25 mouse cellular contexts compared by ENCODE assay signal in the genomic region with DNA sequence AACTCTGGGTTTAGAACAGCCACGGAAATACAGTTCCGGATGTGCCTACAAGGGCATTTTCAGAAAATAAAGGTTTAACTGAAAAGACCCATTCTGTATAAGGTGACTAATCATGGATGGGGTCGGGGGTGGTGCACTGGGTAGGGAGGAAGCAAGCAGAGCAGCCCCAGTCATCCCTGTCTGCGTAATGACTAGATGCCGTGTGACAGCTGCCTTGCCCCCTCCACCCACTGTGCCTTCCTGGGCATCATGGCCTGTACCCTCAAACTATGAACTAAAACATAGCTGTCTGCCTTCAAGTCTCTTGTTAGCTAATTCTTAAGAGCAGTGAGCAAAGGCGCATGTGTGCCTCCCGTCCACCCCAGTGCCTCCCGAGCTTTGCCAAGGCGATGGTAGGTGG. TPM values are rescaled to one million over a fixed set of nuclear protein-coding genes. Genes with fewer than 3 reads are reported as not detected.
A peak's percentile ranks its signal among the peaks of the same experiment; 100 is the strongest.
DNase-seq lines count a peak whose midpoint lies in the region; ATAC-seq and TF ChIP-seq lines count a peak whose summit lies in the region.
"Had no signal": no experiment of that assay in that cellular context is flagged by ENCODE, and none has a peak within 500 bp of the region (broad histone marks: within the 10 kb centered on the region; RNA-seq: fewer than 3 reads in every experiment).

No protein-coding gene starts in this region.

- 0 out of 2 replicates have a peak overlapping the region, but pooled peaks have one; percentile 13 for H3K27ac ChIP-seq in midbrain, embryonic 10.5 days (replicated peaks)
- H3K27ac ChIP-seq in midbrain, embryonic 16.5 days (ENCODE audit: low read length), result no peak overlapping the region
- H3K27ac ChIP-seq in hindbrain, embryonic 16.5 days (ENCODE audit: low read depth, low read length), result no peak overlapping the region
- H3K27ac ChIP-seq: embryonic facial prominence, embryonic 12.5 days; embryonic facial prominence, embryonic 15.5 days; heart, adult 2 months; hindbrain, embryonic 10.5 days; hindbrain, embryonic 13.5 days; hindbrain, postnatal 0 days had no signal

- no peak for TF ChIP-seq POLR2A in myocyte (IDR thresholded peaks at IDR 0.05; ENCODE audit: insufficient read length, low read depth)

- no peak overlapping the region for H3K4me2 ChIP-seq in midbrain, embryonic 16.5 days (ENCODE audit: low read length)
- no peak overlapping the region for H3K4me2 ChIP-seq in myocyte (ENCODE audit: low read depth)
- H3K4me2 ChIP-seq in hindbrain, embryonic 16.5 days (ENCODE audit: low read length), result no peak overlapping the region
- H3K4me2 ChIP-seq: embryonic facial prominence, embryonic 12.5 days; embryonic facial prominence, embryonic 15.5 days; heart, embryonic 11.5 days; hindbrain, embryonic 13.5 days had no signal

- peaks cover 40% of the 10 kb centered on the region for H3K4me1 ChIP-seq in midbrain, embryonic 10.5 days
- peaks cover 12% of the 10 kb centered on the region for H3K4me1 ChIP-seq in midbrain, embryonic 16.5 days (ENCODE audit: control insufficient read depth, insufficient read depth, low read length)
- peaks cover 14% of the 10 kb centered on the region for H3K4me1 ChIP-seq in hindbrain, embryonic 16.5 days (ENCODE audit: control insufficient read depth, insufficient read depth, low read depth, low read length)

- H3K9me3 ChIP-seq in midbrain, embryonic 10.5 days (replicated peaks), result no peaks in the 10 kb centered on the region
- H3K9me3 ChIP-seq in midbrain, embryonic 16.5 days (replicated peaks; ENCODE audit: control insufficient read depth, low read length, poor library complexity, severe bottlenecking), result no peaks in the 10 kb centered on the region
- H3K9me3 ChIP-seq in hindbrain, embryonic 16.5 days (ENCODE audit: control insufficient read depth, low read length), result no peaks in the 10 kb centered on the region
- H3K9me3 ChIP-seq: embryonic facial prominence, embryonic 12.5 days; embryonic facial prominence, embryonic 15.5 days; hindbrain, embryonic 10.5 days; hindbrain, embryonic 13.5 days had no signal

- no peak overlapping the region for H3K4me3 ChIP-seq in midbrain, embryonic 10.5 days
- H3K4me3 ChIP-seq in midbrain, embryonic 16.5 days (ENCODE audit: low read depth, low read length), result no peak overlapping the region
- H3K4me3 ChIP-seq in myocyte, result no peak overlapping the region
- no peak overlapping the region for H3K4me3 ChIP-seq in hindbrain, embryonic 16.5 days (ENCODE audit: low read length)
- H3K4me3 ChIP-seq: embryonic facial prominence, embryonic 12.5 days; embryonic facial prominence, embryonic 15.5 days; heart, adult 2 months; hindbrain, embryonic 10.5 days; hindbrain, embryonic 13.5 days had no signal

- no peaks in the 10 kb centered on the region for H3K79me2 ChIP-seq in myocyte (ENCODE audit: control insufficient read depth, insufficient read depth)

- H3K9ac ChIP-seq in midbrain, embryonic 16.5 days (ENCODE audit: low read depth, low read length), result no peak overlapping the region
- H3K9ac ChIP-seq in hindbrain, embryonic 16.5 days (ENCODE audit: low read depth, low read length), result no peak overlapping the region
- H3K9ac ChIP-seq: embryonic facial prominence, embryonic 12.5 days; embryonic facial prominence, embryonic 15.5 days; hindbrain, embryonic 13.5 days had no signal

- no peak for ATAC-seq in midbrain, embryonic 16.5 days
- no peak for ATAC-seq in hindbrain, embryonic 16.5 days
- ATAC-seq: activated CD4-positive, CD25-positive, alpha-beta regulatory T cell, adult 4 months; CD4-positive, CD25-positive, alpha-beta regulatory T cell, adult 4 months; forebrain, embryonic 14.5 days; hindbrain, postnatal 0 days; inflammation-experienced regulatory T-cells, adult 6 months had no signal

- H3K36me3 ChIP-seq in midbrain, embryonic 10.5 days, result peaks cover 28% of the 10 kb centered on the region
- no peaks in the 10 kb centered on the region for H3K36me3 ChIP-seq in midbrain, embryonic 16.5 days (ENCODE audit: control insufficient read depth, insufficient read depth, low read length)
- peaks cover 7% of the 10 kb centered on the region for H3K36me3 ChIP-seq in myocyte (ENCODE audit: control insufficient read depth, insufficient read depth)
- no peaks in the 10 kb centered on the region for H3K36me3 ChIP-seq in hindbrain, embryonic 16.5 days (ENCODE audit: control insufficient read depth, insufficient read depth, low read length)
- H3K36me3 ChIP-seq: embryonic facial prominence, embryonic 12.5 days; embryonic facial prominence, embryonic 15.5 days had no signal

- DNase-seq in midbrain, embryonic 10.5 days (ENCODE audit: low spot score), result no peak
- peak; percentile 56 for DNase-seq in brain, adult 2 months (ENCODE audit: low read depth, low spot score)
- no peak for DNase-seq in gastrocnemius, adult 18-20 months (ENCODE audit: low spot score)
- DNase-seq: adrenal gland, adult 8-10 months; adrenal gland, postnatal 25 days; cerebellum, adult 18-20 months; cerebellum, adult 9-10 months; cerebellum, postnatal 14 days; gastrocnemius, postnatal 10 days; gastrocnemius, postnatal 36 days; heart, adult 2 months had no signal

- 94% methylated on average over 9 of the region's 9 CpGs for WGBS in midbrain, embryonic 10.5 days
- WGBS in midbrain, embryonic 16.5 days, result 91% methylated on average over 9 of the region's 9 CpGs
- 91% methylated on average over 9 of the region's 9 CpGs for WGBS in hindbrain, embryonic 16.5 days

- no peak overlapping the region for H3ac ChIP-seq in myocyte (ENCODE audit: control insufficient read depth, insufficient read length)

- H3K27me3 ChIP-seq in midbrain, embryonic 10.5 days (ENCODE audit: low read depth, poor library complexity, severe bottlenecking), result no peaks in the 10 kb centered on the region
- no peaks in the 10 kb centered on the region for H3K27me3 ChIP-seq in midbrain, embryonic 16.5 days (ENCODE audit: control insufficient read depth, insufficient read depth, low read depth, low read length)
- no peaks in the 10 kb centered on the region for H3K27me3 ChIP-seq in myocyte (ENCODE audit: control insufficient read depth, insufficient read depth, insufficient read length)
- no peaks in the 10 kb centered on the region for H3K27me3 ChIP-seq in hindbrain, embryonic 16.5 days (replicated peaks; ENCODE audit: control insufficient read depth, insufficient read depth, low read length)
- H3K27me3 ChIP-seq: embryonic facial prominence, embryonic 12.5 days; embryonic facial prominence, embryonic 15.5 days; hindbrain, embryonic 13.5 days had no signal

TF ChIP-seq in myocyte, 11 proteins besides CTCF, POLR2A, EP300 and RAD21:
- TF ChIP-seq MYOD1 (IDR thresholded peaks at IDR 0.05; ENCODE audit: control insufficient read depth in 1 of 3, insufficient read length in 2 of 3, low read depth in 2 of 3) (peak in 2 of 3 experiments; percentile 47 to 63), REST (IDR thresholded peaks at IDR 0.05; ENCODE audit: insufficient read depth, insufficient read length) (no peak), MAX (IDR thresholded peaks at IDR 0.05; ENCODE audit: low read depth) (no peak), TCF12 (IDR thresholded peaks at IDR 0.05; ENCODE audit: insufficient read depth, poor library complexity, severe bottlenecking) (no peak), POLR2AphosphoS2 (IDR thresholded peaks at IDR 0.05; ENCODE audit: insufficient read length, low read depth) (no peak), MYOG (IDR thresholded peaks at IDR 0.05; ENCODE audit: control insufficient read depth in 1 of 3, insufficient read depth in 1 of 3, insufficient read length in 2 of 3, low read depth in 2 of 3) (no peak), SRF (IDR thresholded peaks at IDR 0.05; ENCODE audit: control insufficient read depth, insufficient read length, low read depth) (no peak), TCF3 (IDR thresholded peaks at IDR 0.05; ENCODE audit: insufficient read length, low read depth) (no peak), E2F4 (IDR thresholded peaks at IDR 0.05; ENCODE audit: insufficient read depth) (no peak)

RNA-seq across cellular contexts. Expression of a gene that starts 23.7 kb away (rescaled TPM):
- 83.8 and 88.9 TPM in 2 replicates for polyA plus RNA-seq in midbrain, embryonic 10.5 days (2016; fragmentation: Nextera tagmentation; extraction: Ambion mirVana)
- polyA plus RNA-seq in midbrain, embryonic 16.5 days (2015; fragmentation: Nextera tagmentation; extraction: Ambion mirVana), result 36.4 and 43.1 TPM in 2 replicates
- polyA plus RNA-seq in myocyte (2012; fragmentation: generic; extraction: Trizol), result 93.4 TPM
- total RNA-seq in gastrocnemius, adult 18-20 months (2021), result 10 to 100 TPM; 10.5 to 12.7 TPM
- polyA plus RNA-seq in hindbrain, embryonic 16.5 days (2015; fragmentation: Nextera tagmentation; extraction: Ambion mirVana), result 43.0 and 43.3 TPM in 2 replicates
- total RNA-seq: granulocyte monocyte progenitor cell, adult 5-6 weeks had no signal

RNA-seq across cellular contexts. Expression of a gene that starts 27.2 kb away (rescaled TPM):
- polyA plus RNA-seq in midbrain, embryonic 10.5 days (2016; fragmentation: Nextera tagmentation; extraction: Ambion mirVana), result 5.8 and 7.3 TPM in 2 replicates
- polyA plus RNA-seq in midbrain, embryonic 16.5 days (2015; fragmentation: Nextera tagmentation; extraction: Ambion mirVana), result 4.0 and 4.1 TPM in 2 replicates
- 79.2 TPM for polyA plus RNA-seq in myocyte (2012; fragmentation: generic; extraction: Trizol)
- total RNA-seq in gastrocnemius, adult 18-20 months (2021), result 10 to 100 TPM; 41.9 to 54.3 TPM
- polyA plus RNA-seq in hindbrain, embryonic 16.5 days (2015; fragmentation: Nextera tagmentation; extraction: Ambion mirVana), result 5.1 and 7.6 TPM in 2 replicates
